Mouse (Mus musculus) left cerebral cortex, adult 2 months (tissue): ENCODE results near the gene Gpn1. TPM values are rescaled to one million over a fixed set of nuclear protein-coding genes. Genes with fewer than 3 reads are reported as not detected.

Experiments
- DNase-seq, 2 experiments: peaks; one replicate each; pipeline ENCODE4 v3.0.0; 2021 to 2022; ENCODE audit warnings: low spot score in 2 of 2, mixed read lengths in 1 of 2; ENCODE audit errors: extremely low spot score in 1 of 2
- H3K27ac ChIP-seq: fragments of 200-600 bp; 2 replicates; pipeline ENCODE4 v1.8.1; 2022
- H3K4me3 ChIP-seq: fragments of 200-600 bp; 2 replicates; pipeline ENCODE4 v1.8.1; 2022
- CTCF ChIP-seq: fragments of 200-600 bp; IDR thresholded peaks from 2 replicates; pipeline ENCODE4 v1.8.1; 2022; ENCODE audit warnings: antibody characterized with exemption, mild to moderate bottlenecking, moderate library complexity
- intact Hi-C: fragments of 180-260 bp; cut with DNase I; formaldehyde crosslinking; loops from one replicate; pipeline ENCODE4 v1.15.1; 2025
- total RNA-seq, 2 experiments: library from RNA; stranded (reverse); gene quantifications; 2 replicates each; pipeline ENCODE4 v1.2.3; 2021

Gene Gpn1
- total RNA-seq, 2 experiments from 2014 or later: 29.6 to 29.8 TPM

GRCm38 (mm10) chr5:31562036-31562666 is 67.6 kb downstream of the Gpn1 start:
- Histone ChIP-seq H3K4me3 (no peak overlapping the region), H3K27ac (peak overlapping the region; percentile 34; the same call in 1 of the 2 replicates)
- intact Hi-C loops: loop anchor here (5.0 kb wide), 1 partner anchor 35 kb away; the partner anchor contains the start of gene Mrpl33
- TF ChIP-seq CTCF: no peak
- DNase-seq: peak; percentile 55 to 61

Other genes starting within 250 kb of the Gpn1 start
- 1 to 10 TPM; 3.2 to 3.6 TPM for gene Krtcap3, start 243.1 kb upstream of the Gpn1 start, total RNA-seq
- 100 to 1,000 TPM; 106 to 107 TPM for gene Ift172, start 203.6 kb upstream of the Gpn1 start, total RNA-seq
- 100 to 1,000 TPM; 147 to 157 TPM for gene Fndc4, start 198.7 kb upstream of the Gpn1 start, total RNA-seq
- not detected for gene Gckr, start 197.3 kb upstream of the Gpn1 start, total RNA-seq
- gene Zfp512, start 42.3 kb upstream of the Gpn1 start, total RNA-seq: 10 to 100 TPM; 50.4 to 53.3 TPM
- under 1 TPM in 1 of 2 experiments, not detected in 1; 0.27 TPM for gene 4930548H24Rik, start 9.0 kb upstream of the Gpn1 start, total RNA-seq
- gene Slc4a1ap, start 32.3 kb downstream of the Gpn1 start, total RNA-seq: 10 to 100 TPM; 49.3 TPM
- gene Supt7l, start 33.1 kb downstream of the Gpn1 start, total RNA-seq: 10 to 100 TPM; 16.3 to 18.4 TPM
- 10 to 100 TPM; 75.2 to 86.7 TPM for gene Mrpl33, start 102.2 kb downstream of the Gpn1 start, total RNA-seq
- 1 to 10 TPM; 3.8 to 4.0 TPM for gene Rbks, start 202.9 kb downstream of the Gpn1 start, total RNA-seq
- 10 to 100 TPM; 39.5 to 45.2 TPM for gene Babam2, start 202.9 kb downstream of the Gpn1 start, total RNA-seq